Mouse (Mus musculus) kidney, embryonic 14.5 days (tissue): Measurements from ENCODE around the gene Pla2g12b. TPM values are rescaled to one million over a fixed set of nuclear protein-coding genes. Genes with fewer than 3 reads are reported as not detected.
"Not testable (repeated sequence)": the region's sequence is repeated elsewhere in the genome, so short reads cannot be mapped to it uniquely, and the experiment has no call there.

Source experiments
- ATAC-seq: fragments of 200-750 bp; cut with Nextera tagmentation; 2 replicates; pipeline ENCODE4 v1.8.0; 2017; ENCODE audit warnings: moderate number of reproducible peaks, mild to moderate bottlenecking, moderate TSS enrichment, moderate library complexity; ENCODE audit not compliant: low FRiP score, low TSS enrichment
- H3K27ac ChIP-seq: fragments of 300-500 bp; sonication (generic); 2 replicates; pipeline ENCODE4 v1.5.1; 2014; ENCODE audit warnings: low read depth, mild to moderate bottlenecking, low read length, moderate library complexity, mixed read lengths
- H3K27me3 ChIP-seq: fragments of 300-500 bp; sonication (generic); 2 replicates; pipeline ENCODE4 v1.6.1; 2014; ENCODE audit warnings: mild to moderate bottlenecking, low read length; ENCODE audit not compliant: control insufficient read depth, insufficient read depth
- H3K36me3 ChIP-seq: fragments of 300-500 bp; sonication (generic); 2 replicates; pipeline ENCODE4 v1.6.1; 2014; ENCODE audit warnings: low read length, mixed read lengths; ENCODE audit not compliant: control insufficient read depth, insufficient read depth
- H3K4me1 ChIP-seq: fragments of 300-500 bp; sonication (generic); 2 replicates; pipeline ENCODE4 v1.6.1; 2014; ENCODE audit warnings: low read length, mixed read lengths; ENCODE audit not compliant: control insufficient read depth, insufficient read depth
- H3K4me2 ChIP-seq: fragments of 300-500 bp; sonication (generic); replicated peaks from 2 replicates; pipeline ENCODE4 v1.6.1; 2014; ENCODE audit warnings: low read depth, mild to moderate bottlenecking, low read length
- H3K4me3 ChIP-seq: fragments of 300-500 bp; sonication (generic); 2 replicates; pipeline ENCODE4 v1.5.1; 2014; ENCODE audit warnings: mild to moderate bottlenecking, low read length
- H3K9ac ChIP-seq: fragments of 300-500 bp; sonication (generic); 2 replicates; pipeline ENCODE4 v1.6.1; 2014; ENCODE audit warnings: low read depth, mild to moderate bottlenecking, low read length, moderate library complexity
- H3K9me3 ChIP-seq: fragments of 300-500 bp; sonication (generic); 2 replicates; pipeline ENCODE4 v1.6.1; 2016; ENCODE audit warnings: low read length; ENCODE audit not compliant: control insufficient read depth
- WGBS: fragments of 180-500 bp; shearing (Covaris S2); extraction: QIAGEN DNeasy Blood & Tissue Kit; methylation state at CpG from one replicate; pipeline ENCODE4 v1.1.7; 2014; 5-methylcytosine and 5-hydroxymethylcytosine counted together
- polyA plus RNA-seq: library from polyadenylated mRNA; unstranded; fragments of >200 nt; fragmentation: Nextera tagmentation; extraction: Ambion mirVana; gene quantifications from 2 replicates; pipeline ENCODE4 v1.2.1, GENCODE M21; 2014

Gene Pla2g12b
- polyA plus RNA-seq, 1 experiment from 2014 or later, result 0.85 TPM

DNA sequence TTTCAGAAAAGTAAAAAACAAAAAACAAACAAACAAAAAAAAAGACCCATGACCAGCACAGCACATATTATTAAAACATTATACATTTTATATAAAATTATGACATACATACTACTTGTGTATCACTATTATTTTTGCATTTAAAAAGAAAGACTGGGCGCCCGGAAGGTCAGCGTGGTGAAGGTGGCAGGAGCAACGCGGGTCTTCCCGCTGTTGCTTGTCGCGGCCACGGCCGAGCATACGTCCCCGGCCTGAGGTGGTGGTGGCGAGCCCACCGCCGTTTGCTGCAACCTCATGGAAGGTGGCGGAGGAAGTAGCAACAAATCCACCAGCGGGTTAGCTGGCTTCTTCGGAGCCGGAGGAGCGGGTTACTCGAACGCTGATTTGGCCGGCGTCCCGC is 8.0 kb upstream of the Pla2g12b start, which contains the start of gene Gm10273:
TSS of gene Gm10273 (plus strand) at position 172 of the 400 bp plus-strand sequence.
- H3K4me1 ChIP-seq, H3K4me3 ChIP-seq, H3K27ac ChIP-seq, ATAC-seq, H3K4me2 ChIP-seq, H3K36me3 ChIP-seq, H3K9ac ChIP-seq, H3K9me3 ChIP-seq, H3K27me3 ChIP-seq: not testable (repeated sequence)
- 93% methylated on average over 12 of the region's 25 CpGs for WGBS

DNA sequence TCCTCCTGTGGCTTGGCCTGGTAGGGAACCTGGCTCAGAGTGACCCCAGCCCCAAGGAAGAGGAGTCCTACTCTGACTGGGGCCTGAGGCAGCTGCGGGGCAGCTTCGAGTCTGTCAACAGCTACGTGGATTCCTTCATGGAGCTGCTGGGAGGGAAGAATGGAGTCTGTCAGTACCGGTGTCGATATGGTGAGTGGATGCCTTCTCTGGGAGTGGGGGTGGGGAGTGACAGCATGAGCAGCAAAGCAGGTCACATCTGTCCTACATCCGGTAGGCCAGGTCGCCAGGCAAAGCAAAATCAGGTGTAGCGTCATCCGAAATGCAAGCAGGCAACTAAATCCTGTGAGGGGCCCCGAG is 311 bp downstream of the Pla2g12b start:
- no peak overlapping the region for H3K4me2 ChIP-seq
- 81% methylated on average over 10 of the region's 10 CpGs for WGBS
- no peaks in the 10 kb centered on the region for H3K27me3 ChIP-seq
- no peaks in the 10 kb centered on the region for H3K9me3 ChIP-seq
- no peaks in the 10 kb centered on the region for H3K36me3 ChIP-seq
- no peak overlapping the region for H3K27ac ChIP-seq
- no peak overlapping the region for H3K9ac ChIP-seq
- no peak for ATAC-seq
- 0 out of 2 replicates have a peak, but pooled peaks cover 2% of the 10 kb centered on the region for H3K4me1 ChIP-seq
- no peak overlapping the region for H3K4me3 ChIP-seq

DNA sequence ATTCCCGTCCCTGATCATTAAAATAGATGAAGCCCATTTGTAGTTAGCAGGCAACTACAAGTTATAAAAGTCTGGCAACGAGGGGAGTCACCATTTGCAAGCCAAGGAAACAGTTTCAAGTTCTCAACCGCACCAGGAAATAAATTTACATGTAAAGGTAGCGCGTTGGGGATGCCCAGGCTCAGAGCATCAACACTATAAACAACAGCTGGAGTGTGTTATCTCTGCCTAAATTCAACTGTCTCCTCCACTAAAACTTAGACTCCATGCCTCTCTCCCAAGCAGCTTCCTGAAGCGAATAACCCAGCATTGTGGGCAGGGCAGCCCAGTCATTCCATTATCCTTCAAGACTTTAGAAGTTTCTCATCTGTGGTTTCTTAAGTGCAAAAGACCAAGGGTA is 5.0 kb downstream of the Pla2g12b start:
- H3K4me1 ChIP-seq, result 0 out of 2 replicates have a peak, but pooled peaks cover 4% of the 10 kb centered on the region
- no peaks in the 10 kb centered on the region for H3K36me3 ChIP-seq
- no peak overlapping the region for H3K9ac ChIP-seq
- H3K4me2 ChIP-seq, result no peak overlapping the region
- ATAC-seq, result peak; percentile 68; the same call in 1 of the 2 replicates
- H3K9me3 ChIP-seq, result no peaks in the 10 kb centered on the region
- WGBS, result 12% methylated on average over 6 of the region's 6 CpGs
- H3K4me3 ChIP-seq, result no peak overlapping the region
- no peak overlapping the region for H3K27ac ChIP-seq
- no peaks in the 10 kb centered on the region for H3K27me3 ChIP-seq

GRCm38 (mm10) chr10:59410264-59410663 is 6.8 kb downstream of the Pla2g12b start:
- Histone ChIP-seq H3K4me1 (0 out of 2 replicates have a peak, but pooled peaks cover 4% of the 10 kb centered on the region), H3K36me3 (no peaks in the 10 kb centered on the region), H3K27me3 (no peaks in the 10 kb centered on the region), H3K4me2 (no peak overlapping the region), H3K9me3 (no peaks in the 10 kb centered on the region), H3K27ac (no peak overlapping the region), H3K9ac (no peak overlapping the region), H3K4me3 (no peak overlapping the region)
- 61% methylated on average over 12 of the region's 12 CpGs for WGBS
- no peak for ATAC-seq

GRCm38 (mm10) chr10:59413711-59414110 is 10.3 kb downstream of the Pla2g12b start:
- no peak overlapping the region for H3K4me3 ChIP-seq
- H3K9me3 ChIP-seq, result no peaks in the 10 kb centered on the region
- no peaks in the 10 kb centered on the region for H3K36me3 ChIP-seq
- H3K4me2 ChIP-seq, result no peak overlapping the region
- H3K27ac ChIP-seq, result no peak overlapping the region
- no peak overlapping the region for H3K9ac ChIP-seq
- no peaks in the 10 kb centered on the region for H3K27me3 ChIP-seq
- H3K4me1 ChIP-seq, result 0 out of 2 replicates have a peak, but pooled peaks cover 3% of the 10 kb centered on the region
- 94% methylated on average over 4 of the region's 4 CpGs for WGBS
- ATAC-seq, result no peak

GRCm38 (mm10) chr10:59416623-59417022 is 13.2 kb downstream of the Pla2g12b start:
- 86% methylated on average over 3 of the region's 3 CpGs for WGBS
- no peak for ATAC-seq
- no peak overlapping the region for H3K27ac ChIP-seq

GRCm38 (mm10) chr10:59419516-59419915 is 16.1 kb downstream of the Pla2g12b start:
- ATAC-seq, result no peak
- WGBS, result 85% methylated on average over 4 of the region's 4 CpGs

More at GRCm38 (mm10) chr10:59416623-59417022, 13.2 kb downstream of the Pla2g12b start:
- Histone ChIP-seq H3K27me3 (no peaks in the 10 kb centered on the region), H3K9me3 (no peaks in the 10 kb centered on the region), H3K4me3 (no peak overlapping the region), H3K4me2 (no peak overlapping the region), H3K4me1 (no peaks in the 10 kb centered on the region), H3K36me3 (no peaks in the 10 kb centered on the region), H3K9ac (no peak overlapping the region)

DNA sequence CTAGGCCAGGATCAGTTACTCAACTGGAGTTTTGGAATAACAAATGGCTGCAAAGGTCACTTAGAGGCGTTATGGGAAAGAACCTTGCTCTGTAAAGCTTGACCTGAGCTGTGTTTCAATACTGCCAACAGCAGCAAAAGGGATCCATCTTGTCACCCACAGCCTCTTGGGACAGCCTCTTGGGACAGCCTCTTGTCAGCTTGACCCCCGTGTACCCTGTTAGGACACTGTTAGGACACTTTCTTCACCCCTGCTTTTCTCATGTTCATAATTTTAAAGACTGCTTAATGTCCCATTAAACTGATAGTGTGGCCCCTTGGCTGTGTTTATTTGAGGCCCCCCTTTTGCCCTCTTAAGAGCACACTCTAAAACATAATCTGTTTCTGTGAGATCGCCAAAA is 21.0 kb downstream of the Pla2g12b start:
- Histone ChIP-seq H3K4me3 (no peak overlapping the region), H3K9ac (no peak overlapping the region), H3K9me3 (no peaks in the 10 kb centered on the region), H3K27me3 (no peaks in the 10 kb centered on the region), H3K4me2 (no peak overlapping the region), H3K27ac (no peak overlapping the region), H3K4me1 (peaks cover 9% of the 10 kb centered on the region; the same call in 1 of the 2 replicates), H3K36me3 (no peaks in the 10 kb centered on the region)
- peak; percentile 51; the same call in 1 of the 2 replicates for ATAC-seq
- 14% methylated on average over 3 of the region's 3 CpGs for WGBS

More at GRCm38 (mm10) chr10:59419516-59419915, 16.1 kb downstream of the Pla2g12b start:
- Histone ChIP-seq H3K27me3 (no peaks in the 10 kb centered on the region), H3K9ac (no peak overlapping the region), H3K9me3 (no peaks in the 10 kb centered on the region), H3K4me2 (no peak overlapping the region), H3K4me1 (peaks cover 5% of the 10 kb centered on the region; the same call in 1 of the 2 replicates), H3K27ac (no peak overlapping the region), H3K36me3 (no peaks in the 10 kb centered on the region), H3K4me3 (no peak overlapping the region)

DNA sequence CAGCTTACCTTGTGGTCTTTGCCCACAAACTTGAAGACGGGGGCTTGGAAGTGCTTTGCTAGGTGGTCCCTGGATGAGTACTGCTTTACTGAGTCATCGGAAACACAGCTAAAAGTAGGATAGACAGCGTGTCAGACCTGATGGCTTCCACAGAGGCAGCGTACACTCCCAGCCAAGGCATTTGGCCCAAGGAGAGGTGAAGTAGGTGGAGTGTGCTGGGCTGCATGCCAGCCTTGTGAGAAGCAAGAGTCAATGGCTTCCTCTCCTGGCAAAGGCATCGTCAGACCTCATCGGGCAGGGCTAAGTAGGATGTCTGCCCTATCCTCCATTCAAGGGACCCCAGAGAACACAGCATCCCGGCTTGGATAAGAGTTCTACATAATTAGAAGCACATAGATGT is 21.9 kb downstream of the Pla2g12b start:
- ATAC-seq, result no peak
- no peaks in the 10 kb centered on the region for H3K27me3 ChIP-seq
- no peak overlapping the region for H3K4me3 ChIP-seq
- H3K27ac ChIP-seq, result no peak overlapping the region
- no peak overlapping the region for H3K4me2 ChIP-seq
- H3K4me1 ChIP-seq, result peaks cover 10% of the 10 kb centered on the region; the same call in 1 of the 2 replicates
- H3K36me3 ChIP-seq, result no peaks in the 10 kb centered on the region
- WGBS, result 85% methylated on average over 7 of the region's 7 CpGs
- no peak overlapping the region for H3K9ac ChIP-seq
- no peaks in the 10 kb centered on the region for H3K9me3 ChIP-seq
